Mouse (Mus musculus) kidney, adult 2 months (tissue): ENCODE data around the gene Wdr53.

Source experiments
- CTCF ChIP-seq: fragments of 200-500 bp; conservative IDR thresholded peaks from 2 replicates; pipeline ENCODE4 v1.5.1; 2011; ENCODE audit warnings: low read depth, mild to moderate bottlenecking, control low read depth, low read length, moderate library complexity, mixed read lengths; ENCODE audit not compliant: insufficient read depth, insufficient read length
- POLR2A ChIP-seq: fragments of 200-500 bp; IDR thresholded peaks from one replicate; pipeline ENCODE4 v1.6.1; 2011; ENCODE audit warnings: low read depth, low read length, control low read depth

DNA sequence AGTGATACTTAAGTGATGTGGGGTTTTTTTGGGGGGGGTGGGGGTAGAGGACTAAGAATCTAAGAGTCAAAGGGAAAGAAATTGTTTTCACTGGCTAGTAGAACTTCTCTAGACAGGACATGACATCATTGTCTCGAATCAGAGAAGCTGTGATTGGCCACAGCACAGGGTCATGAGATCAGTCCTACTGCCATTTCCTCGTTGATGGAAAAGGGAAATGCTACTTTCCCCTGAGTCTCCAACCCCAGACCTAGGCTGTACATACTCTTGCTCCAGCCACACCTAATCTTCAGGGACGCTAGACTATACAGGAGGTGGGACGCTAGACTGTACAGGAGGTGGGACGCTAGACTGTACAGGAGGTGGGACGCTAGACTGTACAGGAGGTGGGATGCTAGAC, 28.0 kb downstream of the Wdr53 start:
- TF ChIP-seq CTCF (no peak), POLR2A (no peak)
